Comparison of ENCODE assay signal across 23 mouse cellular contexts in genomic region chr11:23978300-23978699, GRCm38 (mm10).
DNase-seq lines count a peak whose midpoint lies in the region; ATAC-seq and TF ChIP-seq lines count a peak whose summit lies in the region.
"Had no signal": no experiment of that assay in that cellular context is flagged by ENCODE, and none has a peak within 500 bp of the region (broad histone marks: within the 10 kb centered on the region; RNA-seq: fewer than 3 reads in every experiment).

No protein-coding gene starts in this region.

- no peak overlapping the region for H3K9ac ChIP-seq in forebrain, postnatal 0 days
- H3K9ac ChIP-seq: embryonic facial prominence, embryonic 12.5 days; forebrain, embryonic 13.5 days; heart, embryonic 15.5 days; hindbrain, embryonic 14.5 days had no signal

- peak; percentile 44 for TF ChIP-seq CTCF in forebrain, postnatal 0 days (IDR thresholded peaks at IDR 0.05; ENCODE audit: low read depth)
- peak; percentile 37 for TF ChIP-seq CTCF in left cerebral cortex, adult 2 months (IDR thresholded peaks at IDR 0.05)

- H3K27me3 ChIP-seq in forebrain, postnatal 0 days (ENCODE audit: insufficient read depth, low read length): no peaks in the 10 kb centered on the region
- H3K27me3 ChIP-seq in forebrain, embryonic 10.5 days (ENCODE audit: poor library complexity, severe bottlenecking): peaks cover 33% of the 10 kb centered on the region
- H3K27me3 ChIP-seq: embryonic facial prominence, embryonic 12.5 days; forebrain, embryonic 13.5 days; heart, embryonic 15.5 days had no signal

- no peak overlapping the region for H3K4me2 ChIP-seq in forebrain, postnatal 0 days (ENCODE audit: low read depth)
- H3K4me2 ChIP-seq: embryonic facial prominence, embryonic 12.5 days; forebrain, embryonic 13.5 days; heart, embryonic 11.5 days; heart, embryonic 15.5 days; hindbrain, embryonic 14.5 days had no signal

- H3K9me3 ChIP-seq in forebrain, postnatal 0 days (ENCODE audit: low read length): no peaks in the 10 kb centered on the region
- no peaks in the 10 kb centered on the region for H3K9me3 ChIP-seq in forebrain, embryonic 10.5 days
- H3K9me3 ChIP-seq: embryonic facial prominence, embryonic 12.5 days; forebrain, embryonic 13.5 days; heart, embryonic 15.5 days had no signal

- H3K27ac ChIP-seq in forebrain, postnatal 0 days (ENCODE audit: low read depth, low read length): no peak overlapping the region
- no peak overlapping the region for H3K27ac ChIP-seq in forebrain, embryonic 10.5 days
- H3K27ac ChIP-seq in left cerebral cortex, adult 2 months: peak overlapping the region; percentile 49
- H3K27ac ChIP-seq: embryonic facial prominence, embryonic 12.5 days; forebrain, embryonic 13.5 days; heart, adult 2 months; heart, embryonic 15.5 days; hindbrain, embryonic 14.5 days had no signal

- WGBS in forebrain, postnatal 0 days: 55% methylated on average over 5 of the region's 5 CpGs
- WGBS in forebrain, embryonic 10.5 days: 79% methylated on average over 5 of the region's 5 CpGs

- intact Hi-C loops in left cerebral cortex, adult 2 months (cut with DNase I): loop anchor here (2.0 kb wide), 1 partner anchor 71 kb away; no protein-coding TSS in a partner anchor

- peak; percentile 44 for DNase-seq in forebrain, postnatal 0 days
- no peak for DNase-seq in forebrain, embryonic 10.5 days (ENCODE audit: extremely low spot score, low spot score)
- no peak for DNase-seq in left cerebral cortex, adult 2 months (ENCODE audit: extremely low spot score in 1 of 2, low spot score in 2 of 2)
- DNase-seq in left cerebral cortex, adult 18-20 months (ENCODE audit: low spot score in 2 of 2): no peak
- DNase-seq in right cerebral cortex, postnatal 14 days: peak; percentile 17
- DNase-seq in right cerebral cortex, postnatal 25 days: no peak
- DNase-seq in telencephalon, adult 2 months (ENCODE audit: low read depth, low spot score): peak; percentile 49
- DNase-seq in ovary, postnatal 10 days (ENCODE audit: low spot score): no peak
- DNase-seq: adrenal gland, adult 2 months; adrenal gland, postnatal 25 days; cerebellum, adult 11 months; cerebellum, adult 8-10 months; cerebellum, postnatal 14 days; gastrocnemius, postnatal 14 days; heart, adult 2 months; heart, postnatal 14 days had no signal

- H3K4me3 ChIP-seq in forebrain, postnatal 0 days (ENCODE audit: low read depth, low read length): no peak overlapping the region
- H3K4me3 ChIP-seq in forebrain, embryonic 10.5 days: no peak overlapping the region
- no peak overlapping the region for H3K4me3 ChIP-seq in left cerebral cortex, adult 2 months
- H3K4me3 ChIP-seq: embryonic facial prominence, embryonic 12.5 days; forebrain, embryonic 13.5 days; heart, adult 2 months; heart, embryonic 15.5 days had no signal

- peak; percentile 28; the same call in 1 of the 2 replicates for ATAC-seq in forebrain, postnatal 0 days
- ATAC-seq: activated CD4-positive, CD25-positive, alpha-beta regulatory T cell, adult 4 months; forebrain, embryonic 13.5 days; Patski had no signal

- H3K4me1 ChIP-seq in forebrain, postnatal 0 days (ENCODE audit: insufficient read depth): no peaks in the 10 kb centered on the region
- H3K4me1 ChIP-seq in forebrain, embryonic 10.5 days: no peaks in the 10 kb centered on the region
- H3K4me1 ChIP-seq: embryonic facial prominence, embryonic 12.5 days; forebrain, embryonic 13.5 days had no signal

- no peaks in the 10 kb centered on the region for H3K36me3 ChIP-seq in forebrain, postnatal 0 days (ENCODE audit: insufficient read depth)
- H3K36me3 ChIP-seq in forebrain, embryonic 10.5 days (replicated peaks): no peaks in the 10 kb centered on the region
- H3K36me3 ChIP-seq: embryonic facial prominence, embryonic 12.5 days; heart, embryonic 15.5 days had no signal

Comparison
In these comparisons a context has a peak if more than half of its experiments do, and no peak if none do; other contexts are left out.
1. DNase-seq: peak in forebrain, postnatal 0 days (single experiment), right cerebral cortex, postnatal 14 days (single experiment) and telencephalon, adult 2 months (single experiment); none in forebrain, embryonic 10.5 days (single experiment), left cerebral cortex, adult 2 months (0 of 2), left cerebral cortex, adult 18-20 months (0 of 2), right cerebral cortex, postnatal 25 days (single experiment) and ovary, postnatal 10 days (single experiment).